Mouse (Mus musculus) CH12.LX (cell line): Measurements from ENCODE around the gene Pigh. TPM values are rescaled to one million over a fixed set of nuclear protein-coding genes. Genes with fewer than 3 reads are reported as not detected.

Source experiments
- DNase-seq: peaks from one replicate; pipeline ENCODE4 v3.0.0-alpha.2; 2013; ENCODE audit errors: extremely low read depth
- H3K27ac ChIP-seq: 2 replicates; pipeline ENCODE4 v1.5.1; 2012; ENCODE audit warnings: low read depth, mild to moderate bottlenecking, control low read depth, moderate library complexity; ENCODE audit not compliant: insufficient read depth
- H3K27me3 ChIP-seq: replicated peaks from 2 replicates; pipeline ENCODE3; 2012; ENCODE audit warnings: inconsistent platforms
- H3K36me3 ChIP-seq, 2 experiments: replicated peaks in 1 of 2; 2 replicates each; pipeline versions ENCODE3 to v1.6.1; 2012; ENCODE audit warnings: inconsistent platforms in 1 of 2, low read length in 1 of 2, mild to moderate bottlenecking in 1 of 2, mixed read lengths in 1 of 2, moderate library complexity in 1 of 2; ENCODE audit not compliant: control insufficient read depth in 1 of 2, insufficient read depth in 1 of 2
- H3K4me1 ChIP-seq, 2 experiments: 2 replicates each; pipeline ENCODE4 v1.6.1; 2012; ENCODE audit warnings: inconsistent platforms in 1 of 2, moderate library complexity in 1 of 2; ENCODE audit not compliant: insufficient read depth in 2 of 2, control insufficient read depth in 1 of 2
- H3K4me2 ChIP-seq: 2 replicates; pipeline ENCODE4 v1.6.1; 2012; ENCODE audit warnings: low read depth, mild to moderate bottlenecking, control low read depth; ENCODE audit not compliant: poor library complexity, insufficient read depth, severe bottlenecking
- H3K4me3 ChIP-seq, 3 experiments: fragments of 150-350 bp in 1 of 3; sonication (generic) in 1 of 3; replicated peaks in 1 of 3; 2 replicates each; pipeline versions ENCODE3 to v1.5.1; 2011 to 2012; ENCODE audit warnings: low read depth in 2 of 3, low read length in 2 of 3, mild to moderate bottlenecking in 2 of 3, moderate library complexity in 2 of 3, control low read depth in 1 of 3, improper control_type of control experiment in 1 of 3, inconsistent platforms in 1 of 3, mixed read lengths in 1 of 3; ENCODE audit not compliant: poor library complexity in 1 of 3
- H3K79me2 ChIP-seq: replicated peaks from 2 replicates; pipeline ENCODE4 v1.6.1; 2012; ENCODE audit warnings: mild to moderate bottlenecking, moderate library complexity; ENCODE audit not compliant: control insufficient read depth, poor library complexity, insufficient read depth, severe bottlenecking; ENCODE audit errors: extremely low read depth
- H3K9ac ChIP-seq: 2 replicates; pipeline ENCODE4 v1.6.1; 2012; ENCODE audit warnings: low read depth, mild to moderate bottlenecking, control low read depth, moderate library complexity; ENCODE audit not compliant: insufficient read depth
- H3K9me3 ChIP-seq: replicated peaks from 2 replicates; pipeline ENCODE3; 2012; ENCODE audit warnings: low read length, inconsistent platforms, mixed read lengths
- CHD1 ChIP-seq: IDR thresholded peaks from 2 replicates; pipeline ENCODE4 v1.6.1; 2012; ENCODE audit warnings: low read depth, low read length, improper control_type of control experiment, inconsistent platforms
- CTCF ChIP-seq, 2 experiments: IDR thresholded peaks in 1 of 2; conservative IDR thresholded peaks in 1 of 2; 2 replicates each; pipeline ENCODE4 v1.5.1; 2011 to 2012; ENCODE audit warnings: low read depth in 2 of 2, low read length in 2 of 2, improper control_type of control experiment in 1 of 2, inconsistent platforms in 1 of 2, mild to moderate bottlenecking in 1 of 2, moderate library complexity in 1 of 2
- E2F4 ChIP-seq: IDR thresholded peaks from 2 replicates; pipeline ENCODE4 v1.6.1; 2011; ENCODE audit warnings: low read depth, low read length, improper control_type of control experiment; ENCODE audit not compliant: insufficient replicate concordance
- EP300 ChIP-seq: IDR thresholded peaks from 2 replicates; pipeline ENCODE4 v1.6.1; 2011; ENCODE audit warnings: low read length, improper control_type of control experiment
- ETS1 ChIP-seq: conservative IDR thresholded peaks from 2 replicates; pipeline ENCODE4 v1.6.1; 2012; ENCODE audit warnings: low read depth, mild to moderate bottlenecking, inconsistent platforms, low read length, improper control_type of control experiment, moderate library complexity
- IRF4 ChIP-seq: IDR thresholded peaks from 2 replicates; pipeline ENCODE4 v1.6.1; 2014; ENCODE audit warnings: low read depth, mild to moderate bottlenecking, inconsistent platforms, low read length, improper control_type of control experiment
- JUN ChIP-seq: IDR thresholded peaks from 2 replicates; pipeline ENCODE4 v1.6.1; 2011; ENCODE audit warnings: low read depth, mild to moderate bottlenecking, low read length, improper control_type of control experiment, moderate library complexity; ENCODE audit not compliant: insufficient read depth
- JUND ChIP-seq: conservative IDR thresholded peaks from 2 replicates; pipeline ENCODE4 v1.6.1; 2011; ENCODE audit warnings: low read depth, low read length, improper control_type of control experiment
- KAT2A ChIP-seq: IDR thresholded peaks from 2 replicates; pipeline ENCODE4 v1.6.1; 2012; ENCODE audit warnings: low read length, improper control_type of control experiment, inconsistent platforms; ENCODE audit not compliant: insufficient replicate concordance
- MAFK ChIP-seq: IDR thresholded peaks from 2 replicates; pipeline ENCODE4 v1.6.1; 2011; ENCODE audit warnings: low read length, improper control_type of control experiment; ENCODE audit not compliant: insufficient replicate concordance
- MAZ ChIP-seq: IDR thresholded peaks from 2 replicates; pipeline ENCODE4 v1.6.1; 2012; ENCODE audit warnings: low read depth, mild to moderate bottlenecking, inconsistent platforms, low read length, improper control_type of control experiment, moderate library complexity
- MEF2A ChIP-seq: IDR thresholded peaks from 2 replicates; pipeline ENCODE4 v1.6.1; 2014; ENCODE audit warnings: low read depth, mild to moderate bottlenecking, inconsistent platforms, low read length, improper control_type of control experiment, borderline replicate concordance
- MXI1 ChIP-seq: IDR thresholded peaks from 2 replicates; pipeline ENCODE4 v1.6.1; 2011; ENCODE audit warnings: mild to moderate bottlenecking, low read depth, low read length, improper control_type of control experiment
- MYC ChIP-seq: IDR thresholded peaks from 2 replicates; pipeline ENCODE4 v1.6.1; 2011; ENCODE audit warnings: low read depth, mild to moderate bottlenecking, improper control_type of control experiment, low read length
- NELFE ChIP-seq: IDR thresholded peaks from 2 replicates; pipeline ENCODE4 v1.6.1; 2011; ENCODE audit warnings: low read depth, low read length, improper control_type of control experiment
- NRF1 ChIP-seq: IDR thresholded peaks from 2 replicates; pipeline ENCODE4 v1.6.1; 2014; ENCODE audit warnings: low read depth, mild to moderate bottlenecking, inconsistent platforms, low read length, improper control_type of control experiment, moderate library complexity
- PAX5 ChIP-seq: IDR thresholded peaks from 2 replicates; pipeline ENCODE4 v1.6.1; 2012; ENCODE audit warnings: low read length, inconsistent platforms, mixed read lengths
- POLR2A ChIP-seq: IDR thresholded peaks from 2 replicates; pipeline ENCODE4 v1.6.1; 2011; ENCODE audit warnings: low read depth, mild to moderate bottlenecking, improper control_type of control experiment, low read length
- RCOR1 ChIP-seq: conservative IDR thresholded peaks from 2 replicates; pipeline ENCODE4 v1.6.1; 2012; ENCODE audit warnings: low read depth, mild to moderate bottlenecking, inconsistent platforms, low read length, improper control_type of control experiment
- SIN3A ChIP-seq: IDR thresholded peaks from 2 replicates; pipeline ENCODE4 v1.6.1; 2012; ENCODE audit warnings: low read length, improper control_type of control experiment, inconsistent platforms
- TCF12 ChIP-seq: IDR thresholded peaks from 2 replicates; pipeline ENCODE4 v1.6.1; 2014; ENCODE audit warnings: low read depth, mild to moderate bottlenecking, inconsistent platforms, low read length, improper control_type of control experiment
- UBTF ChIP-seq: IDR thresholded peaks from 2 replicates; pipeline ENCODE4 v1.6.1; 2012; ENCODE audit warnings: low read depth, mild to moderate bottlenecking, inconsistent platforms, low read length, improper control_type of control experiment, moderate library complexity
- USF1 ChIP-seq: IDR thresholded peaks from 2 replicates; pipeline ENCODE4 v1.6.1; 2014; ENCODE audit warnings: low read depth, mild to moderate bottlenecking, inconsistent platforms, low read length, improper control_type of control experiment
- ZC3H11A ChIP-seq: IDR thresholded peaks from 2 replicates; pipeline ENCODE4 v1.6.1; 2012; ENCODE audit warnings: low read depth, mild to moderate bottlenecking, inconsistent platforms, low read length, improper control_type of control experiment
- ZKSCAN1 ChIP-seq: IDR thresholded peaks from 2 replicates; pipeline ENCODE4 v1.6.1; 2012; ENCODE audit warnings: low read depth, inconsistent platforms, low read length, improper control_type of control experiment, borderline replicate concordance
- ZMIZ1 ChIP-seq: IDR thresholded peaks from 2 replicates; pipeline ENCODE4 v1.6.1; 2012; ENCODE audit warnings: low read depth, mild to moderate bottlenecking, inconsistent platforms, low read length, improper control_type of control experiment
- dilution Hi-C: fragments of 300-500 bp; cut with MboI; formaldehyde crosslinking; loops from 2 replicates; pipeline ENCODE4 v1.14.3; 2020; ENCODE audit warnings: low sequenced_read_pairs; ENCODE audit not compliant: extremely low pct_unique_long_range_greater_than_20kb, extremely low pct_ligation_motif_present
- in situ Hi-C: fragments of 300-500 bp; cut with MboI; formaldehyde crosslinking; loops from 3 replicates; pipeline ENCODE4 v1.14.3; 2019; ENCODE audit warnings: low sequenced_read_pairs, low pct_ligation_motif_present, low pct_unique_long_range_greater_than_20kb, mixed read lengths
- polyA plus RNA-seq: library from polyadenylated mRNA; unstranded; fragments of >175 nt; gene quantifications from 2 replicates; pipeline ENCODE4 v1.2.1, GENCODE M21; 2012; ENCODE audit warnings: low read depth; ENCODE audit not compliant: insufficient read length
- total RNA-seq, 2 experiments: library from RNA; depleted of rRNA; stranded (reverse); fragments of 300-350 nt in 1 of 2; fragments of >200 nt in 1 of 2; gene quantifications; 2 replicates each; pipeline ENCODE4 v1.2.3; 2012 to 2014

The Pigh gene
- total and polyA plus RNA-seq, 3 experiments: 9.3 to 17.8 (median 12.8) TPM

- no peaks in the 10 kb centered on the region for H3K27me3 ChIP-seq
- in situ Hi-C loops (no loop called here), dilution Hi-C loops (no loop called here)
- no peak overlapping the region for H3K4me3 ChIP-seq
- peaks cover 0 to 4% of the 10 kb centered on the region in 2 experiments; a peak in 1 of 4 replicates for H3K4me1 ChIP-seq
- DNase-seq: no peak
- TF ChIP-seq EP300 (no peak), PAX5 (no peak), ETS1 (no peak), NRF1 (no peak), IRF4 (no peak), CHD1 (no peak), USF1 (no peak), JUN (no peak), POLR2A (no peak), KAT2A (no peak), MXI1 (no peak), ZKSCAN1 (no peak), RCOR1 (no peak), E2F4 (no peak), SIN3A (no peak), MAFK (no peak), MYC (no peak), CTCF (conservative IDR thresholded peaks at IDR 0.05 in 1 of 2, IDR thresholded peaks at IDR 0.05 in 1 of 2; ENCODE audit: low read depth in 2 of 2, low read length in 2 of 2) (no peak), JUND (no peak), MEF2A (no peak)
- H3K9me3 ChIP-seq: no peaks in the 10 kb centered on the region
- H3K27ac ChIP-seq: no peak overlapping the region
- no peaks in the 10 kb centered on the region for H3K36me3 ChIP-seq
- no peaks in the 10 kb centered on the region for H3K79me2 ChIP-seq
- H3K4me2 ChIP-seq: no peak overlapping the region
- no peak overlapping the region for H3K9ac ChIP-seq
These were observed 44.8 kb downstream of the Pigh start for GRCm38 (mm10) chr12:79044668-79045067.

- dilution Hi-C loops (no loop called here), in situ Hi-C loops (no loop called here)
- H3K9me3 ChIP-seq: no peaks in the 10 kb centered on the region
- H3K27ac ChIP-seq: no peak overlapping the region
- H3K4me2 ChIP-seq: no peak overlapping the region
- no peaks in the 10 kb centered on the region for H3K27me3 ChIP-seq
- no peak overlapping the region for H3K4me3 ChIP-seq
- H3K4me1 ChIP-seq: peaks cover 0 to 4% of the 10 kb centered on the region in 2 experiments; a peak in 1 of 4 replicates
- TF ChIP-seq UBTF: no peak
- TF ChIP-seq TCF12: no peak
- TF ChIP-seq POLR2A: no peak
- TF ChIP-seq ZMIZ1: no peak
- no peak for TF ChIP-seq SIN3A
- no peak for TF ChIP-seq JUN
- TF ChIP-seq EP300: no peak
- no peak for TF ChIP-seq JUND
- TF ChIP-seq NELFE: no peak
- TF ChIP-seq KAT2A: no peak
- no peak for TF ChIP-seq MAZ
- TF ChIP-seq ZC3H11A: no peak
- no peaks in the 10 kb centered on the region for H3K79me2 ChIP-seq
- no peaks in the 10 kb centered on the region for H3K36me3 ChIP-seq
- H3K9ac ChIP-seq: no peak overlapping the region
- no peak for DNase-seq
These were observed 48.0 kb downstream of the Pigh start for GRCm38 (mm10) chr12:79041436-79041835.
